Mouse (Mus musculus) lung, embryonic 15.5 days (tissue): ENCODE data around the gene Tex21. TPM values are rescaled to one million over a fixed set of nuclear protein-coding genes. Genes with fewer than 3 reads are reported as not detected.
A peak's percentile ranks its signal among the peaks of the same experiment; 100 is the strongest.

ENCODE experiments used
- ATAC-seq: fragments of 200-750 bp; cut with Nextera tagmentation; 2 replicates; pipeline ENCODE4 v1.8.0; 2017; ENCODE audit warnings: moderate number of reproducible peaks, borderline replicate concordance; ENCODE audit not compliant: low FRiP score, low TSS enrichment; ENCODE audit errors: extremely low read depth
- H3K27ac ChIP-seq: fragments of 300-500 bp; sonication (generic); 2 replicates; pipeline ENCODE4 v1.5.1; 2015; ENCODE audit warnings: moderate library complexity, mild to moderate bottlenecking, inconsistent platforms
- H3K27me3 ChIP-seq: fragments of 300-500 bp; sonication (generic); 2 replicates; pipeline ENCODE4 v1.6.1; 2015; ENCODE audit warnings: inconsistent platforms
- H3K36me3 ChIP-seq: fragments of 300-500 bp; sonication (generic); 2 replicates; pipeline ENCODE4 v1.6.1; 2015; ENCODE audit warnings: inconsistent platforms
- H3K4me1 ChIP-seq: fragments of 300-500 bp; sonication (generic); 2 replicates; pipeline ENCODE4 v1.6.1; 2015; ENCODE audit warnings: inconsistent platforms
- H3K4me2 ChIP-seq: fragments of 300-500 bp; sonication (generic); 2 replicates; pipeline ENCODE4 v1.6.1; 2015; ENCODE audit warnings: inconsistent platforms, mild to moderate bottlenecking, moderate library complexity
- H3K4me3 ChIP-seq: fragments of 300-500 bp; sonication (generic); 2 replicates; pipeline ENCODE4 v1.5.1; 2015; ENCODE audit warnings: mild to moderate bottlenecking, inconsistent platforms
- H3K9ac ChIP-seq: fragments of 300-500 bp; sonication (generic); 2 replicates; pipeline ENCODE4 v1.6.1; 2015; ENCODE audit warnings: inconsistent platforms
- H3K9me3 ChIP-seq: fragments of 300-500 bp; sonication (generic); 2 replicates; pipeline ENCODE4 v1.6.1; 2016; ENCODE audit warnings: inconsistent platforms
- WGBS: fragments of 180-500 bp; shearing (Covaris S2); methylation state at CpG from one replicate; pipeline ENCODE4 v1.1.7; 2015; 5-methylcytosine and 5-hydroxymethylcytosine counted together
- polyA plus RNA-seq: library from polyadenylated mRNA; unstranded; fragments of >200 nt; fragmentation: Nextera tagmentation; extraction: Ambion mirVana; gene quantifications from 2 replicates; pipeline ENCODE4 v1.2.1, GENCODE M21; 2015

The Tex21 gene
- polyA plus RNA-seq, 1 experiment from 2014 or later = not detected

- Histone ChIP-seq H3K4me1 (peaks cover 10% of the 10 kb centered on the region), H3K4me2 (peak overlapping the region; percentile 92), H3K9ac (peak overlapping the region; percentile 66), H3K9me3 (no peaks in the 10 kb centered on the region), H3K4me3 (peak overlapping the region; percentile 68), H3K27me3 (no peaks in the 10 kb centered on the region), H3K36me3 (no peaks in the 10 kb centered on the region), H3K27ac (peak overlapping the region; percentile 79)
- WGBS = 4% methylated on average over 17 of the region's 17 CpGs
- ATAC-seq = no peak
Observed at GRCm38 (mm10) chr12:76256114-76256843, 9.7 kb upstream of the Tex21 start.

GRCm38 (mm10) chr12:76255499-76255875 is 8.9 kb upstream of the Tex21 start:
- Histone ChIP-seq H3K4me1 (peaks cover 10% of the 10 kb centered on the region), H3K27me3 (no peaks in the 10 kb centered on the region), H3K4me3 (peak overlapping the region; percentile 68), H3K9ac (peak overlapping the region; percentile 66), H3K27ac (peak overlapping the region; percentile 79), H3K36me3 (no peaks in the 10 kb centered on the region), H3K9me3 (no peaks in the 10 kb centered on the region), H3K4me2 (peak overlapping the region; percentile 92)
- ATAC-seq = no peak
- WGBS = 2% methylated on average over 11 of the region's 11 CpGs

GRCm38 (mm10) chr12:76254725-76255498 is 8.4 kb upstream of the Tex21 start, which contains the start of gene Mthfd1:
Mthfd1 (plus strand) TSS chr12:76255298.
- Histone ChIP-seq H3K27ac (peak within 1 kb of the TSS; percentile 79), H3K9me3 (no peaks in the 10 kb centered on the region), H3K4me2 (peak within 1 kb of the TSS; percentile 92), H3K9ac (peak within 1 kb of the TSS; percentile 66), H3K4me1 (peaks cover 10% of the 10 kb centered on the region), H3K27me3 (no peaks in the 10 kb centered on the region), H3K36me3 (no peaks in the 10 kb centered on the region), H3K4me3 (peak within 1 kb of the TSS; percentile 68)
- under 1% methylated on average over 43 of the region's 43 CpGs for WGBS
- peak; percentile 99 for ATAC-seq

GRCm38 (mm10) chr12:76253991-76254390 is 7.4 kb upstream of the Tex21 start:
- Histone ChIP-seq H3K4me2 (no peak overlapping the region), H3K4me3 (no peak overlapping the region), H3K9me3 (no peaks in the 10 kb centered on the region), H3K36me3 (no peaks in the 10 kb centered on the region), H3K4me1 (peaks cover 10% of the 10 kb centered on the region), H3K9ac (no peak overlapping the region), H3K27ac (no peak overlapping the region), H3K27me3 (no peaks in the 10 kb centered on the region)
- ATAC-seq = no peak
- 72% methylated on average over 8 of the region's 8 CpGs for WGBS

- no peak overlapping the region for H3K4me3 ChIP-seq
Observed at GRCm38 (mm10) chr12:76253591-76253990, 7.0 kb upstream of the Tex21 start.

GRCm38 (mm10) chr12:76253090-76253489 is 6.5 kb upstream of the Tex21 start:
- Histone ChIP-seq H3K9ac (no peak overlapping the region), H3K9me3 (no peaks in the 10 kb centered on the region), H3K27me3 (no peaks in the 10 kb centered on the region), H3K4me3 (no peak overlapping the region), H3K27ac (no peak overlapping the region), H3K36me3 (no peaks in the 10 kb centered on the region), H3K4me1 (peaks cover 10% of the 10 kb centered on the region), H3K4me2 (no peak overlapping the region)
- no peak for ATAC-seq
- WGBS = 38% methylated on average over 1 of the region's 1 CpGs

More at GRCm38 (mm10) chr12:76253591-76253990, 7.0 kb upstream of the Tex21 start:
- H3K9ac ChIP-seq = no peak overlapping the region
- 74% methylated on average over 2 of the region's 2 CpGs for WGBS
- no peak overlapping the region for H3K27ac ChIP-seq
- ATAC-seq = no peak
- no peaks in the 10 kb centered on the region for H3K36me3 ChIP-seq
- H3K4me1 ChIP-seq = peaks cover 10% of the 10 kb centered on the region
- no peak overlapping the region for H3K4me2 ChIP-seq
- H3K27me3 ChIP-seq = no peaks in the 10 kb centered on the region
- H3K9me3 ChIP-seq = no peaks in the 10 kb centered on the region

GRCm38 (mm10) chr12:76244981-76245380 is 1.6 kb downstream of the Tex21 start:
- no peak overlapping the region for H3K4me3 ChIP-seq
- H3K27ac ChIP-seq = no peak overlapping the region
- no peak overlapping the region for H3K9ac ChIP-seq
- no peaks in the 10 kb centered on the region for H3K27me3 ChIP-seq
- no peaks in the 10 kb centered on the region for H3K4me1 ChIP-seq
- H3K4me2 ChIP-seq = no peak overlapping the region
- no peak for ATAC-seq
- no peaks in the 10 kb centered on the region for H3K36me3 ChIP-seq
- H3K9me3 ChIP-seq = no peaks in the 10 kb centered on the region
- WGBS = 75% methylated on average over 8 of the region's 8 CpGs

GRCm38 (mm10) chr12:76241833-76242232 is 4.7 kb downstream of the Tex21 start:
- Histone ChIP-seq H3K36me3 (no peaks in the 10 kb centered on the region), H3K4me3 (no peak overlapping the region), H3K9me3 (no peaks in the 10 kb centered on the region), H3K27me3 (no peaks in the 10 kb centered on the region), H3K27ac (no peak overlapping the region), H3K4me1 (no peaks in the 10 kb centered on the region), H3K4me2 (no peak overlapping the region), H3K9ac (no peak overlapping the region)
- no peak for ATAC-seq
- WGBS = 56% methylated on average over 5 of the region's 5 CpGs

- Histone ChIP-seq H3K9me3 (no peaks in the 10 kb centered on the region), H3K4me3 (no peak overlapping the region), H3K36me3 (no peaks in the 10 kb centered on the region), H3K4me2 (no peak overlapping the region), H3K4me1 (no peaks in the 10 kb centered on the region), H3K9ac (no peak overlapping the region), H3K27me3 (no peaks in the 10 kb centered on the region), H3K27ac (no peak overlapping the region)
- WGBS = 56% methylated on average over 3 of the region's 3 CpGs
- no peak for ATAC-seq
Observed at GRCm38 (mm10) chr12:76241084-76241483, 5.5 kb downstream of the Tex21 start.

GRCm38 (mm10) chr12:76240670-76241069 is 5.9 kb downstream of the Tex21 start:
- H3K27me3 ChIP-seq = no peaks in the 10 kb centered on the region
- 82% methylated on average over 3 of the region's 3 CpGs for WGBS
- no peaks in the 10 kb centered on the region for H3K36me3 ChIP-seq
- H3K9me3 ChIP-seq = no peaks in the 10 kb centered on the region
- no peak overlapping the region for H3K4me3 ChIP-seq
- no peak overlapping the region for H3K27ac ChIP-seq
- no peak overlapping the region for H3K9ac ChIP-seq
- H3K4me1 ChIP-seq = no peaks in the 10 kb centered on the region
- ATAC-seq = no peak
- H3K4me2 ChIP-seq = no peak overlapping the region

- ATAC-seq = no peak
- no peak overlapping the region for H3K4me3 ChIP-seq
- no peaks in the 10 kb centered on the region for H3K27me3 ChIP-seq
- H3K4me2 ChIP-seq = no peak overlapping the region
- no peak overlapping the region for H3K27ac ChIP-seq
- 65% methylated on average over 7 of the region's 7 CpGs for WGBS
- no peaks in the 10 kb centered on the region for H3K9me3 ChIP-seq
- no peak overlapping the region for H3K9ac ChIP-seq
- no peaks in the 10 kb centered on the region for H3K4me1 ChIP-seq
- no peaks in the 10 kb centered on the region for H3K36me3 ChIP-seq
Observed at GRCm38 (mm10) chr12:76239839-76240571, 6.5 kb downstream of the Tex21 start.
